Mouse (Mus musculus): ENCODE measurements around the gene Reg3b.
"Not testable (repeated sequence)": the region's sequence is repeated elsewhere in the genome, so short reads cannot be mapped to it uniquely, and the experiment has no call there.

Gene Reg3b

DNA sequence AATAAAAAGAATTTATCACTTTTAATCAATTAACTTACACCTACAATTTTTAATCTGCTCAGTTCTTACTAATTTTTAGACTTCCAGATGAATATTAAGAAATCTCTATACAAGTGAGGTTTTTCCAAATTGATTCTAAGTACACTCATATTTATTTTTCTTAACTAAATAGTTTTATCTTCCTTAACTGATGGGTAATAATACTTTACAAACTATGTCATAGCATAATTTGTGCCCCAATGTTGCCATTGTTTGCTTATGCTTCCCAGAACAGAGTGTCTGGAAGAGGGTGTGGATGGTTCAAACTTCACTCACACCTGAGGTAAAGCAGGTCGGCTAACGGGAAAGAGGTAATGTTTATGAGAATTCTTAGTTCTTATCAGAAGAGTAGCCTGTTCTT is at the start of gene Reg3b:
Gene Reg3b (plus strand): TSS at position 301 of the 400 bp plus-strand sequence.
- no peak for DNase-seq

DNA sequence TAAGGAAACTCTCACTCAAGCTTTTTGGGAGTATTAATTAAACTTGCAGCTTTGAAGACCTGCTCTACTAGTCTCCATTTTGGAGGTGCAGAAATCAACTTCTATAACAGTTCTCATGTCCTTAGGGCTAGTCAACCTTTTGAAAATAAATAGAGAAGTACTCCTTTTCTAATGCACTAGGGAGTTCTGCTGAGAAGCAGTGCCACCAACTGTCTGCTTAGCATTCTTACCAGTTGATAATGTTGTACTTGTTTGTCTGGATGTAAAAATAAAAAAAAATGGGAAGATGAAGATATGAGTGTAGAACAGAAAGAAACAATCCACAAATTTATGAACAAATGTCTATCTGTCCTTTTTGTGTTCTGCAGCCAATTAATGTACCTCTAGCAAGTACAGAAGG is 42.7 kb upstream of the Reg3b start:
- no peak for DNase-seq

DNA sequence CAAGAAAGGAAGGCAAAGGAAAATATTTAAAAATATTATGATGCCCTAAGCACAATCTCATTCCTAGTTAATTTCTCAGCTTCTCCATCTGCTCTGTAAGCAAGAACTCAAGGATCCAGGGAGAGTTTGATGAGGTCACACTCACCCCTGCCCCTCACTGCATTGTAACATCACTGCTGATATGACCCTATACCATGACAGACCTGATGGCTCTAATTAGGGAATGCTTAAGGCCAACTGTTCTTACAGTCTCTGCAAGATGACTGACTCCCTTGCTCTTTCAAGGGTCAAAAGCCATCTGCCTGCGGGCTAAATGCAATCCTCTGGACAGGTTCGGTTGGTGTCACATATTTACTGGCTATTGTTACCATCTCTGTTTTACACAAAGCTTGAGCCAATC is 41.3 kb upstream of the Reg3b start:
- no peak for DNase-seq

DNA sequence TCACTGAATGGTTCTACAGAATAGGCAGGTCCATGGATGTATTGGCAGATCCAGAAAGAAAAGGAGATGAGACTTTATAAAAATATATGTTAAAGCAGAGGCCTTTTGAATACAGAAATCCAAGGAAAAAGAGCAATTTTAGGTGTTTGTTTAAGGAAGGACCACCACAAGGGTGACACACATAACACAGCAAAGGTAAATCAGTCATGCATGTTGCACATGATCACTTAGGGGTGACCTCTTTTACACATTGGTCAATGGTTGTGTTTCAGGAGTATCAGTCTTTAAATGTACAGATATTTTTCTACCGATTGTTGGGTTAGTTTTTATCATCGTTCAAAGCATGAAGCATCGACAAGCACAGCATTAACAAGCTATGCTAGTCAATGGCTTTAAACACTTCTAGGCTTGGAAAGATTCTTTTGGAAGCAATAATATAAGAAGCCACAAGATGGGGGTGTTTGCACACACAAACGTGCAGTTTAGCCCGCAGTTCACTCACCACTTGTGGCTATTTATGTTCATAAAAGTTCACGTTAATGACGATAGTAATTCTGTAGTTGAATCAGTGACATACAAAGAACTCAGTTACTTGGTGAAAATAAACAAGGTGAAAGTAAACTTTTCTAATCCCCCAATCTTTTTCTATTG is 38.4 kb upstream of the Reg3b start:
- no peak for DNase-seq

DNA sequence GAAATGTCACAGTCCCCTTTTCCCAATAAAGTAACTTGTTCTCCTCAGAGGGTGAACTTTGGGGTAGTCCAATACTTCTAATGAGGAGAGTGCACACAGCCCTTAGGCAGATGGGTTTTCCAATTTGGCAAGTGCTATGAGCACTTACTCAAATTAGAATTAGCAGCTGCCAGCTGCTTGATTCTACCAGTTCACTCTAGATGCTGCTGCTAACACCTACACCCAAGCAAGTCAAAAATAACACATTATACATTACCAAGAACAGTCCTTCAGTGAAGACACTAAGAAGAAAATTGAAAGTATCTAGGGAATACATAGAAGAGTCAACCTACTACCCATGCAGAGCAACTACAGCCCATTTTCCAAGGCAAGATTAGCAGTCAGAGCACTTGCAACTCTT is 30.2 kb upstream of the Reg3b start:
- no peak for DNase-seq

DNA sequence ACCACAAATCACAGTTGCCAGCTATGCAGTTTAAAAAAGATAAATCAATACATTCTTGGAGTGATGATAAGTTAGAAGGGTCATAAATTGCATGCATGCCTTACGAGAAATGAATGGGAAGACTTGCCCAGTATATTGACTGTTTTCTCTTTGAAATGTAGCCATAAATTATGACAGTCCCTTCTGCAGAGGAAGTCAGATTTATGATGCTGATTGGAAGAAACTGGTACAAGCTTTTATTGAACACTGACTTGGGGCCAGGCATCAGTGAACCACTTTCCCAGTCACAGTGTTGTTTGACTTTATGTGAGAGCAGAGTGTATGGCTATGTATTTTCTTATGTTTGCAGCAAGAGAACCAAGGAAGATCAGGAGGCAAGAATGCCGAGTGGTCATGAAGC is 28.8 kb upstream of the Reg3b start:
- DNase-seq = no peak

DNA sequence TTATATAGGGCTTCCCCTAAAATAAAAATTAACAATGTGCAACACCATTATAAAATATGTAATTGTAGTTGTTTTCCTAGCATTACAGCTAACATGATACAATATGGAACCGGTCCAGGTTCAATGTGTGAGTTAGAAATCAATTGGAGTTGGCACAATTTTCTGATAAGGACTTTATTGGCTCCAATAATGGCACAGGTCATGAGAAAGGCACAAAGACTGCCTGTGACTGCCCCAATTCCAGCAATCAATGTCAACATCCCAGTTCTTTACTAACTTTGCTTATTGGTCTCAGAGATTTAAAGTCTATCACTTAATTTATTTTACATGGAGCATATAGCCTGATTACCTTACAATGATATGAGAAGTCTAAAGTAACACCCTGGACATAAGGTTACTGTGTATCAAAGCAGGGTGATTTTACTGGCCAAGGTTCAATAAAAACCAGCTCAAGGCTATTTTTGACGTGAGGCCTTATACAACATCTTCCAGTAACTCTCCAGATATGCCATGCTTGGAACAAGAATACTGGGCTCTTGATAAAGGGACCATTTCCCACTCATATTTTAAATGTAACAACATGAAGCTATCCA is 8.4 kb upstream of the Reg3b start:
- DNase-seq = no peak

DNA sequence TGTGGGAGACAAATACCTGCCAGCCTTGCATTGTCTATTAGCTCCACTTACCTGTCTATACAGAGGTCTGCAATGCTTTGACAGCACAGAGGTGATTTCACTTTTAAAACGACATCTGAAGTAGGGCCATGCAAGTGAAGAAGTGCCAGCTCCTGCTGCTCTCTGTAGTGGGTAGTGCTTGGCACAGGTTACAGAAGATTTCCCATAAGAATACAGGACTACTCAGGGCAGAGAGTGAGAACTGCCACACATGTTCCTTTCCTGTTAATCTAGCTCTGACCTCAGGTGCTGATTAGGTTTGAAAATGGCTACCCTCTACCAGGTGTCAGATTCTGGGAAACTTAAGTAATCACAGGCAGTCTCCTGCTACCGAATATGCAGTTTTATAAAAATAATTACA is 8.3 kb downstream of the Reg3b start, which contains the start of gene Reg3d:
Gene Reg3d (minus strand): TSS at position 101 of the 400 bp plus-strand sequence.
- no peak for DNase-seq

DNA sequence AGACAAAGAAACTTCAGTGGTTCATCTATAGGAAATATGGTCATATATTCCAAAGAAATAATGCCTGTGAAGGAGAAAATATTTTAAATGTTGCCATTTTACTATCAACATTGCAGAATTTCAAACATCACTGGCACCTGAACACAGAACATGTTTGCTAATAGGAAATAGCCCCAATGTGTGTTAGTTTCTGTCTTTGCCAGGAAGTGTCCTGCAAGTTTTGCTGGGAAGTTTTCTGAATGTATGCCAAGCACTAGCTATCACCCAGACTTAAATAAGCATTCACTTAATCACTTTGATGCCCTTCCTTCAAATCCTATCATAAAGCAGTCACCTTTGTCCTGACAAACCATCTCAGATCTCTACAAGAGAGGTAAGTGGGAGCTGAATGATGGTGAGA is 10.0 kb downstream of the Reg3b start, which contains the start of gene Reg3a:
Gene Reg3a (plus strand): TSS at position 301 of the 400 bp plus-strand sequence.
- DNase-seq = no peak

DNA sequence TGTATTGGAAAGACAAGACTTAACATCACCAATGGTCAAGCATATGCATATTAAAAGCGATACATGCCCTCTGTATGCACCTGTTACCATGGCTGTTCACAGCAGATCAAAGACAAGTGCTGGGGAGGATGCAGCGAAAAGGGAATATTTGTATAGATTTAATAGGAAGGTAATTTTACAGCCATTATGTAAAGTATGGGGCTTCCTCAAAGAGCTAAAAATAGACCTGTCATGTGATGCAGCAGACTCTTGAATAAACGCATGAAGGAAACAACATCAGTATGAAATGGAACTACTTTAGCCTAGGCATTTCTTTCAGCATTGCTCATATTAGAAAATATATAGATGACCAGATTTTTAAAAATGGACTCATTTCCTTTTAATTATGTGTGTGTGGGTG is 15.2 kb downstream of the Reg3b start:
- no peak for DNase-seq

DNA sequence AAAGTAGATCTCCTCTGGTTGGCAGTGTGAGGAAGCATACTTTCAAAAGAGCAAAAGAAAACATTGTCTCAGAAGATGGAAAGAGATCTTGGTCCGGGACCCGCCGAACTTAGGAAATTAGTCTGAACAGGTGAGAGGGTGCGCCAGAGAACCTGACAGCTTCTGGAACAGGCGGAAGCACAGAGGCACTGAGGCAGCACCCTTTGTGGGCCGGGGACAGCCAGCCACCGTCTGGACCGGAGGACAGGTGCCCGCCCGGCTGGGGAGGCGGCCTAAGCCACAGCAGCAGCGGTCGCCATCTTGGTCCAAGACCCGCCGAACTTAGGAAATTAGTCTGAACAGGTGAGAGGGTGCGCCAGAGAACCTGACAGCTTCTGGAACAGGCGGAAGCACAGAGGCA is 24.9 kb downstream of the Reg3b start, which contains the start of gene Reg2:
Gene Reg2 (plus strand): TSS at position 301 of the 400 bp plus-strand sequence.
- DNase-seq = not testable (repeated sequence)

DNA sequence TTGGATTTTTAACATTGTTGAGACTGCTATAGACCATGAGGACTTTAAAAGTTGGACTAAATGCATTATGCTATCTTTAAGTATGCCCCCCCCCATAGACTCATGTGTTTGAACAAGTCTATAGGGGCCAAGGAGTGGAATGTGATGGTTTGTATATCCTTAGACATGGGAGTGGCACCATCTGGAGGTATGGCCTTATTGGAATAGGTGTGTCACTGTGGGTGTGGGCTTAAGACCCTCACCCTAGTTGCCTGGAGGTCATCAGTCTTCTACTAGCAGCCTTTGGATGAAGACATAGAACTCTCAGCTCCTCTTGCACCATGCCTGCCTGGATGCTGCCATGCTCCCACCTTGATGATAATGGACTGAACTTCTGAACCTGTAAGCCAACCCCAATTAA is 52.0 kb downstream of the Reg3b start, which contains the start of gene Reg1:
Gene Reg1 (plus strand): TSS at position 301 of the 400 bp plus-strand sequence.
- DNase-seq = not testable (repeated sequence)

Data from thymus, postnatal 25 days (tissue).